Mouse (Mus musculus): ENCODE measurements at regions not wholly inside any gene's neighbourhood (a gene's known extent, or its start where the extent isn't known, plus 50 kb on each side); places are given as distances from the start of the nearest gene placed in this dataset.

DNA sequence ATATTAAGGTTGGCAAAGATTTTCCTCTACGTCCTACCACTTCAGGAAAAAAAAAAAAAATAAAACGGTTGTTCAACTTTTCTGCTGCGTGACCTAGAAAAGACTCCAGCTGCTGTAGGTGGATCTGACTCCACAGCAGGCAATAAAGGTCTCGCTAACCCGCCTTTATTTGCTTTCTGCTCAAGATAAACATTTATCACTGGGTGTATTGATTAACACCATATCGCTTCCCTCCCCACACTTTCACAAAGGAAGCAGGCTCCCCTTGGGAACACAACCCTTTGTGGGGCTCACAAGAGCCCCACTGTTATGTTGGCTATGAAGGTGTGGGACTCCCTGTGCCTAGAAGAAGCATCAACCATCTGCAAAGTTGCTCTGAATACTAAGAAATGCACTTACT is 85.1 kb downstream of the Foxa2 start:
- Histone ChIP-seq H3K4me3 (no peak overlapping the region), H3K36me3 (no peaks in the 10 kb centered on the region), H3K9me3 (no peaks in the 10 kb centered on the region), H3K4me1 (no peaks in the 10 kb centered on the region), H3K9ac (replicated peaks) (no peak overlapping the region), H3K27me3 (no peaks in the 10 kb centered on the region), H3K27ac (replicated peaks) (no peak overlapping the region), H3K4me2 (replicated peaks) (no peak overlapping the region)
- WGBS, result 66% methylated on average over 6 of the region's 6 CpGs
- ATAC-seq (replicated peaks), result no peak

DNA sequence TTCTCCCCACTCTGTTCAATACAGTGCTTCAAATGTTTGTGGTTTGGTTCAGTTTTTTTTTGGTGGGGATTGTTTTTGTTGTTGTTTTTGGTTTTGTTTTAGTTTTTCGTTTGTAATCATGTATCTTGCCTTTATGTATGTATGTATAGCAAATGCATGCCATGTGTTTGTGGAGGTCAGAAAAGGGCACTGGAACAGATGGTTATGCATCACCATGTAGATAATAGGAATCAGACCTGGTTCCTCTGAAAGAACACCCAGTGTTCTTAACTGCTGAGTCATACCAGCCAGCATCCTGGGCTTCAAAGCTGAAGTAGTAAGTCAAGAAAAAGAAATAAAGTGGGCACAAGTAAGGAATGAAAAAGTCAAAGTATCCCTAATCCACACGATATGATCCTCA is 92.6 kb downstream of the Foxa2 start:
- Histone ChIP-seq H3K9ac (replicated peaks) (no peak overlapping the region), H3K27ac (replicated peaks) (no peak overlapping the region), H3K9me3 (no peaks in the 10 kb centered on the region), H3K36me3 (no peaks in the 10 kb centered on the region), H3K4me3 (no peak overlapping the region), H3K4me1 (no peaks in the 10 kb centered on the region), H3K4me2 (replicated peaks) (no peak overlapping the region), H3K27me3 (no peaks in the 10 kb centered on the region)
- ATAC-seq (replicated peaks), result no peak
- WGBS, result 78% methylated on average over 2 of the region's 2 CpGs

DNA sequence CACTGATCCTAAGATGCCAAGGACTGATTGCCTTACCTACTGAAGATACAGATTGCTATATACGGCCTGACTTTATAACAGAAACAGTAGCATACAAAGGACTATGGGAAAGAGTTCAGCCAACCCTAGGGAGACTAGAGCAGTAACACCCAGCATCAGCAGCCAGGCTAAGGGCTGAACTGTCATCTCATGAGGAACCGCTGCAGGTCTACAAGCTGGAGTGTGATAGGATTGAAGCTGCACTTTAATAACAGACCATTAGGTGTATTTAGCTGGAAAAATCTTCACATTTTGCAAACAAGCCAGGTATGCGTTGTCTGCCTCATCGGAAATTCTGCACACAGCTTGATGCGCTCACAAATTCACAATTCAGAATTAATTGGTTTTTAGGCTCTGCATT is 95.5 kb downstream of the Foxa2 start:
- Histone ChIP-seq H3K4me3 (no peak overlapping the region), H3K9me3 (no peaks in the 10 kb centered on the region), H3K27ac (replicated peaks) (no peak overlapping the region), H3K27me3 (no peaks in the 10 kb centered on the region), H3K9ac (replicated peaks) (no peak overlapping the region), H3K36me3 (no peaks in the 10 kb centered on the region), H3K4me1 (no peaks in the 10 kb centered on the region), H3K4me2 (replicated peaks) (no peak overlapping the region)
- ATAC-seq (replicated peaks), result no peak
- WGBS, result 76% methylated on average over 5 of the region's 5 CpGs

DNA sequence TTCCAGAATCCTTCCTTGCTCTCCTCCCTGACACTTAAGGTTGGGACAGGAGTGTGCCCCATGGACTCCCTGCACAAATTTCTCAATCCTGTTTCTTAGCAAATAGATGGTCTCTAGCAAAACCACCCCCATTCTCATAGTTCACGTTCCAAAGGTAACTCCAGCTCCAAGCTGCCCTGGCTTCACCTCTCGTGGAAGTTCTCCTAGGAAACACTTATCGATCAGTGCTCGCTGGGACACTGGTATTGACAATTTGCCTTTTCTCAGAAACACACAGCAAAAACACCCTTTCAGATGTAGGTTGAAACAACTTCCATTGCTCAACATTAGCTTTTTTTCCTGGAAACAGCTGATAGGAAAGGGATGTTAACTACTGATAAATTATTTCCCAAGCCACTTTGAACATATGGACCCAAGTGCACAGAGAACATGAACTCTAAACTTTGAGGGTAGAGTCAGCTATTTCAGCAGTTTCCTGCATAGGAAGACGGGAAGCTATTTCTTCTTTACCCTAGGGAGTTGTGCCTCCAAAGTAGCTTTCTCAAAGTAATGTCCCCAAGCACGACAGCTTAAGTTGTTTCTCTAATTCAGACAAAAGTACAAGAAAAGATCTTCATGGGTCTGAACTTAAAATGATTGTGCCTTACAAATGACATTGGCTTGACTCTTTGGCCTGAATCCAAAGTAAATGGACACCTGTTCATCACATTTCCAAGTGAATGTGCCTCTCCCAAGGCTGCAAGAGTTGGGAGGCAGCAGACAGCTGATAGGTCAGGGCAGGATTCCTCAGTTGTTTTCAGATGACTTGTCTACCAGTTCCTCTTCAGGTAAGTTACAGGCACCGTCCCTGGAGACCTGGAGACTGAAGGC is 102.4 kb downstream of the Foxa2 start:
- Histone ChIP-seq H3K9me3 (no peaks in the 10 kb centered on the region), H3K4me2 (replicated peaks) (no peak overlapping the region), H3K9ac (replicated peaks) (no peak overlapping the region), H3K4me3 (no peak overlapping the region), H3K4me1 (no peaks in the 10 kb centered on the region), H3K27ac (replicated peaks) (no peak overlapping the region), H3K36me3 (no peaks in the 10 kb centered on the region), H3K27me3 (no peaks in the 10 kb centered on the region)
- WGBS, result 89% methylated on average over 7 of the region's 7 CpGs
- no peak for ATAC-seq (replicated peaks)

DNA sequence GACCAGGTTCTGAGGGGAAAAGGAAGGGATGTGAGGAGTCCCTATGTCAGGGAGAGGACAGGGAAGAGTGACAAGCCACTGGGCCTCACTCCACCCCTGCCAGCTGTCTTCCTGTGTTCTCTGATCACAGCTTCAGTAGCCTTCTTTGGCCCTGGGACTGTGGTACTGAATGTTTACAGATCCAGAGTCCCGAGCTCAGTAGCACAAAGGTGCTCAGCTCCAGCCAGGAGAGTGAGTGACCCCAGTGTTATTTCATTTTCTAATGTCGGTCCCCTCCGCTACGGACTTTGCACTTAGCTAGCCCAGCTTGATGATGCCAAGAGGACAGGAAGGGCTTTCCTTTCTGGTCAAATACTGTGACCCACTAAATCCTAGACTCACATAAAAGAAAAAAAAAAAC is 104.2 kb downstream of the Foxa2 start:
- no peak overlapping the region for H3K27ac ChIP-seq (replicated peaks)
- no peaks in the 10 kb centered on the region for H3K9me3 ChIP-seq
- no peak overlapping the region for H3K9ac ChIP-seq (replicated peaks)
- no peak for ATAC-seq (replicated peaks)
- H3K4me3 ChIP-seq, result no peak overlapping the region
- no peaks in the 10 kb centered on the region for H3K36me3 ChIP-seq
- H3K4me1 ChIP-seq, result no peaks in the 10 kb centered on the region
- no peak overlapping the region for H3K4me2 ChIP-seq (replicated peaks)
- H3K27me3 ChIP-seq, result no peaks in the 10 kb centered on the region
- WGBS, result 73% methylated on average over 4 of the region's 4 CpGs

DNA sequence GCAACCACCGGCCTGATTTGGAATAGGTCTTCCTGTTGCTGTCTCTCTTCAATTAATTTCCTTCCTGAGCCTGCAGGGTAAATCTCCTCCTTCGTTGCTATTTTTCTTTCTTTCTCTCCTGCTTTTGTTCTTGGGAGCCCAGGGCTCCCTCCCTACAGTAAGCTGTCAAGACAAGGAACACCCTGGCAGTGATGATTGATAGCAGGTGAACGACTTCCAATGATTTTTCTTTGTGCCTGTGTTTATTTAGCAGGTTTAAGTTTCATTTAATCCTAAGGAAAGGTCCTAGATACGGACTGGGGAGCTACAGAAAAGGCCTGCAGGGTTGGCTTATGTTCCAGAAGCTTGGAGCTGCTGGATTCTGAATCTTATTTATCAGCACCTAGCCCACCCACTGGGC is 105.5 kb downstream of the Foxa2 start:
- Histone ChIP-seq H3K9me3 (no peaks in the 10 kb centered on the region), H3K4me3 (no peak overlapping the region), H3K9ac (replicated peaks) (no peak overlapping the region), H3K4me2 (replicated peaks) (no peak overlapping the region), H3K27ac (replicated peaks) (no peak overlapping the region), H3K27me3 (no peaks in the 10 kb centered on the region), H3K36me3 (no peaks in the 10 kb centered on the region), H3K4me1 (no peaks in the 10 kb centered on the region)
- WGBS, result 13% methylated on average over 4 of the region's 4 CpGs
- ATAC-seq (replicated peaks), result no peak

DNA sequence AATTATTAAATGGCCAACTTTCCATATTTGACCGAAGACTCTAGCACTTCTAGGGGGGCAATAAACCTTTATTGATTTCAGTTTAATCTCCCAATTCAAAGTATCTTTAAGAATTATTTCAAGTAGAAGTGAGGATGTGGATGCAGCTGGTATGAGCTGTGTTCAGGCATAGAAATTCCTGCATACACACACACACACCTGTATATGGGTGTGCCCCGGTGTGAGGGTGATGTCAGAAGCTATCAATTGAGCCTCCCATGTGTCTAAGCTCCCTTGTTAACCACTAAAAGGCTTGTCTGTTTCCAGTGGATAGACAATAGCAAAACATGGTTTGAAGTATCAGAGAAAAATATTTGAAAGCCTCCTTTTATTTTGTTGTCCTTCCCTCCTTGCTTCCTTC is 114.3 kb downstream of the Foxa2 start:
- H3K9ac ChIP-seq (replicated peaks), result no peak overlapping the region
- no peak for ATAC-seq (replicated peaks)

DNA sequence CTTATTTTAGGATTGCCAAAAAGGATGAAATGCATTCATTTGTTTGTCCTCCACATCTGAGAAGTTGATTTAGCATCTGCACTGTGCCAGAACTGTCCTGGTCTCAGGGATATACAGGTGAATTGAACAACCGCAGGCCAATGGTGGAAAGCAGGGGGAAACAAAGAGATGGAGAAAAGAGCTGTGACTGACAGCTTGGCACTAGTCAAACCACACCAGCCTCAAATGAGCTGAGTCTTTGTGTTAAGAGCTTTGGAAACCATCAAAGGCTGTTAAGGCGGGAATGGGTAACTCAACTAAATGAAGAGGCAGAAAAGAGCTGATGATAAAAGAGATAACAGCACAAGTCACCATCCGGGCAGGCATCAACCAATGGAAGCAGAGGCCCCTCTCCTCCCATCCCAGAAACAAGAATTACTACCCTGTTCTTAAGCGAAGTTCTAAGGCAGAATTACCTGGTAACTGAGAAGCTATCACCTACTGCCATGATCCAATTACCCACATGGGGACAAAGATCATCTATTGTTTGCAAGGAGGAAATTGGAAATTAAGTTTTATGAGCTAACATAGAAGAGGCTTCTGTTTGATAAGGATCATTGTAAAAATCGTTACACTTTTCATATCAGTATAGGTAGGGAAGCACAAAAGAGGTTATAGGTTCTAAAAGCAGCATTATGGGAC is 117.6 kb downstream of the Foxa2 start:
- Histone ChIP-seq H3K4me1 (peaks cover 14% of the 10 kb centered on the region; the same call in 1 of the 2 replicates), H3K9ac (replicated peaks) (no peak overlapping the region), H3K27me3 (no peaks in the 10 kb centered on the region), H3K9me3 (no peaks in the 10 kb centered on the region), H3K27ac (replicated peaks) (no peak overlapping the region), H3K4me2 (replicated peaks) (no peak overlapping the region), H3K4me3 (no peak overlapping the region), H3K36me3 (no peaks in the 10 kb centered on the region)
- ATAC-seq (replicated peaks), result no peak
- WGBS, result 49% methylated on average over 5 of the region's 5 CpGs

More for the DNA sequence above, 114.3 kb downstream of the Foxa2 start:
- Histone ChIP-seq H3K27me3 (no peaks in the 10 kb centered on the region), H3K4me3 (no peak overlapping the region), H3K4me2 (replicated peaks) (no peak overlapping the region), H3K9me3 (no peaks in the 10 kb centered on the region), H3K27ac (replicated peaks) (no peak overlapping the region), H3K36me3 (no peaks in the 10 kb centered on the region), H3K4me1 (peaks cover 14% of the 10 kb centered on the region; the same call in 1 of the 2 replicates)
- WGBS, result 86% methylated on average over 2 of the region's 2 CpGs

DNA sequence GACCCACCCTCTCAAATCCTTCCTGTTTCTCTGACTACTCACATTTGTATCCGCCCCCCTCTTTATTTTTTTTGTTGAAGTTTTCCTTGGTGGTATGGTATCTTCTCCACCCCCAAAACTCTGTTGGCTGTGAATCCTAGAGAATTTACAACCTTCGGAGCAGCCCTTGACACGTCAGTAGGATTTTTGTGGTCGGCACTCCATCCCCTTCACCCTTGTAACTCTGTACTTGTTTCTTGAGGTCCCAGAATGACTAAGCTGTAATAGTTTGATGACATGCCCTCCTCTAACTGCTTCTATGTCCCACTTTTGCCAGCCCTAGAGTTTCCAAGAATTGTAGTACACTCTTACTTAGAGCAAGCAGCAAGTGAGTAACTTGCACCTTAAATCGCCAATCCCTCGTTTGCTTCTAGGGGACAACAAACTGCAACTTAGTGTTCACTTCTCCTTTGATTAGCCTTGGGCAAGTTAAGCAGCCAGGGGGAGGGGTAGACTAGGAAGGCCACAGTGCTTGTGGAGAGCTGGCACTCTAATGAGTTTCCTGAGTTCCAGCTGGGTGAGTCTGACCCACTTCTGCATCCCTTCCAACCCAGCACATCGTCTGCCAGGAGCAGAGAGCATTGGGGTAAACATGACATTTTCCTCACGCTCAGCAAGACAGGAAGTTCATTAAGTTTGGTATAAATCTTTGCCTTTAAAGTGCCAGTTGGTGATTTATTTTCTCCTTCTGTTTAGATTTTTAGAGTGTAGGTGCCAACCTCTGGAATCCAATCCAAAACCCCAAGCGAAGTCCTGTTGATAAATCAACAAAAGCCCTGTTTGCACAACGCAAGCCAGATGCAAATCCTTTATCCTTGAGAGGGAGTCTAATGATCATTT is 118.7 kb downstream of the Foxa2 start:
- ATAC-seq (replicated peaks), result peak; percentile 57; the same call in 1 of the 2 replicates
- Histone ChIP-seq H3K27me3 (no peaks in the 10 kb centered on the region), H3K9ac (replicated peaks) (no peak overlapping the region), H3K4me3 (no peak overlapping the region), H3K4me2 (replicated peaks) (no peak overlapping the region), H3K36me3 (no peaks in the 10 kb centered on the region), H3K4me1 (peaks cover 14% of the 10 kb centered on the region; the same call in 1 of the 2 replicates), H3K27ac (replicated peaks) (no peak overlapping the region), H3K9me3 (no peaks in the 10 kb centered on the region)
- 48% methylated on average over 10 of the region's 10 CpGs for WGBS

DNA sequence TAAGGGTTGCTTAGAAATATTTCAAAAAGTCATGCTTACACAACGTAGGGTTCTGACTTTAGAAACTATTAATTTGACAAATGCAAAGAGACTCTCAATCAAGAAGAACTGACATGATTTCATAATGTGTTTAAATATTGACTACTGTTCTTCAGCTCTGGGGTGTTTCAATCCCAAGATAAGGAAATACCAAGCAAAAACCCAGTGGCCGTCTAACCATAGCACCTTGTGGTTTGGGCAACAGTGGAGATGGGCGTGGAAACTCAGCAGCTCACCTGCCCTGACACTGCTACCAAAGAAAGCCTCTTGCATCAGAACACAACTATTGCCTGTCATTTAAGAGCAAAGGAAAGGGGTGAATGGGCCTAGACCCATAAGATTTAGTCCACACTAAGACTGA is 119.9 kb downstream of the Foxa2 start:
- Histone ChIP-seq H3K4me2 (replicated peaks) (no peak overlapping the region), H3K4me3 (no peak overlapping the region), H3K4me1 (peaks cover 14% of the 10 kb centered on the region; the same call in 1 of the 2 replicates), H3K9me3 (no peaks in the 10 kb centered on the region), H3K36me3 (no peaks in the 10 kb centered on the region), H3K27me3 (no peaks in the 10 kb centered on the region), H3K9ac (replicated peaks) (no peak overlapping the region), H3K27ac (replicated peaks) (no peak overlapping the region)
- no peak for ATAC-seq (replicated peaks)
- 91% methylated on average over 3 of the region's 3 CpGs for WGBS

DNA sequence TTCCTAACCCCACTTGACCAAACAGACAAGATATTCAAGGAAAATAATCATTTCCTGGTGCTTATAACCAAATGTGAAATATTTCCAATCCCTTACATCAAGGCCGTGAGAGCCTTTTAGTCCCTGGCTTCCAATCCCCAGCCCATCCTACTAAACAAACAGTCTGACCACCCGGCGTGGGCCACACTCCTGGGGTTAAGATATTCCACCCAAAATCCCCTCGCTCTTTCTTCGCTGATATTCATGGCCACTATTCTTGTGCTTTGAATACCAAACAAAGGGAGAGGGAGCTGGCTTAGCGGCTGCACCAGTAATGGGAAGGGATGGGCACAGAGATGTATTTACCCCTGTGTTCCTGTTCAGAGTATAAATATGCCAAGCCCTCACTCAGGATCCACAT is 139.4 kb downstream of the Foxa2 start:
- no peak overlapping the region for H3K27ac ChIP-seq (replicated peaks)
- no peaks in the 10 kb centered on the region for H3K27me3 ChIP-seq
- H3K4me2 ChIP-seq (replicated peaks), result no peak overlapping the region
- H3K4me3 ChIP-seq, result no peak overlapping the region
- H3K4me1 ChIP-seq, result peaks cover 3% of the 10 kb centered on the region; the same call in 1 of the 2 replicates
- H3K9ac ChIP-seq (replicated peaks), result no peak overlapping the region
- WGBS, result 14% methylated on average over 6 of the region's 6 CpGs
- no peaks in the 10 kb centered on the region for H3K9me3 ChIP-seq
- H3K36me3 ChIP-seq, result no peaks in the 10 kb centered on the region
- ATAC-seq (replicated peaks), result no peak

All from forebrain, embryonic 15.5 days (tissue).